Mouse (Mus musculus) lung, postnatal 36 days (tissue): Measurements from ENCODE around the gene Ugt1a7c.
"Not testable (repeated sequence)": the region's sequence is repeated elsewhere in the genome, so short reads cannot be mapped to it uniquely, and the experiment has no call there.

Experiments
- DNase-seq: peaks from one replicate; pipeline ENCODE4 v3.0.0; 2022; ENCODE audit warnings: mixed read lengths

Gene Ugt1a7c

DNA sequence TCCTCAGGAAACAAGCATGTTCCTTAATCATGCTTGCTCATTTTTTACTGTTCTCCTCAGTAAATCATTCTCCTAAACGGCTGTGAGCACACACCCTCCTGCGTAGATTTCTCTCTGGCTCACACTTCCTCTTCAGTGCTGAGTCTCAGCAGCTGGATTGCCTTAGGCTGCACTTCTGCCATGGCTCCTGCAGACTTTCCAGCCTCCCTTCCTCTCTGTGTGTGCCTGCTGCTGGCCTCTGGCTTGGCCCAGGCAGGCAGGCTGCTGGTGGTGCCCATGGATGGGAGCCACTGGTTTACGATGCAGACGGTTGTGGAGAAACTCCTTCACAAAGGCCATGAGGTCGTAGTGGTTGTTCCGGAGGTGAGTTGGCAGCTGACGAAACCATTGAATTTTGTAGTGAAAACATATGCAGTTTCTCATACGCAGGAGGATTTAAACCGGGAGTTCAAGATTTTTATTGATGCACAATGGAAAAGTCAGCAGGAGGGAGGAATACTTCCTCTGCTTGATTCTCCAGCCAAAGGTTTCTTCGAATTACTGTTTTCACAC, at the start of gene Ugt1a7c:
TSS of gene Ugt1a7c (plus strand) at position 122 of the 552 bp plus-strand sequence.
- DNase-seq = peak; percentile 63

DNA sequence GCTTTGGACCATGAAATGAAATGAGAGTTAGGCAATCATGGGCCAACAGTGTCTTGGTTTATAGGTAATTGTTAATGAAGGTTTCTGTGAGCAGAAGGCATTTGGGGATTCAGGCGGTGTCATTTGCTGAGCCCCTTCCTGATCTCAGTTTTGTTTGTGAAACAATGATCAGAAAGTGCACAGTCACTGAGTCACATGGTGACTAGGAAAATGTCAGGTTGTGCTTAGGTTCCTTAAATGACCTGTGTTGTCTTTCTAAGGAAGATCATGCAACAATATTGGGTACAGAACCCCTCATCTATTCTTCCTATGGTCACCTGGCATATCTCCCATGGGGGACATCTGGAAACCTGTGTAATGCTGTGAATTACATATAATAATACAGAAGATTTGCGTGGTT, 47.5 kb upstream of the Ugt1a7c start:
- not testable (repeated sequence) for DNase-seq

DNA sequence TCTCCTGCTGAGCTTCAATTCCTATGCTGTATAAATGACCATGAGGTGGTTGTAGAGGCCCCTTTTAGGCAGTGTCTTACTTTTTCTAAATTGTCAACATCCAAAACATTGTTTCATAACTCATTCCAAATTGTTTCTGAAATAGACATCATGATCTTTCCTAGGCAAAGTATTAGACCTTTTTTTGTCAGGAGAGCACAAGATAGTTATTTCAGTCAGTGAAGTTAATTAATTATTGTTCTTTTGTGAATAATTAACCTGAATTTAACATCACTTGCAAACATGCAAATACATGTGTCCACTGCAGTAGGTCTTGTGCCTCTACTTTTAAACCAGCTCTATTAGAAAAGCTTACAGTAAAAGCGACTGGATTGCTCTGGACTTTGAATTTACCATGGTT, 39.8 kb upstream of the Ugt1a7c start, which contains the start of gene Ugt1a10:
TSS of gene Ugt1a10 (plus strand) at position 301 of the 400 bp plus-strand sequence.
- no peak for DNase-seq

DNA sequence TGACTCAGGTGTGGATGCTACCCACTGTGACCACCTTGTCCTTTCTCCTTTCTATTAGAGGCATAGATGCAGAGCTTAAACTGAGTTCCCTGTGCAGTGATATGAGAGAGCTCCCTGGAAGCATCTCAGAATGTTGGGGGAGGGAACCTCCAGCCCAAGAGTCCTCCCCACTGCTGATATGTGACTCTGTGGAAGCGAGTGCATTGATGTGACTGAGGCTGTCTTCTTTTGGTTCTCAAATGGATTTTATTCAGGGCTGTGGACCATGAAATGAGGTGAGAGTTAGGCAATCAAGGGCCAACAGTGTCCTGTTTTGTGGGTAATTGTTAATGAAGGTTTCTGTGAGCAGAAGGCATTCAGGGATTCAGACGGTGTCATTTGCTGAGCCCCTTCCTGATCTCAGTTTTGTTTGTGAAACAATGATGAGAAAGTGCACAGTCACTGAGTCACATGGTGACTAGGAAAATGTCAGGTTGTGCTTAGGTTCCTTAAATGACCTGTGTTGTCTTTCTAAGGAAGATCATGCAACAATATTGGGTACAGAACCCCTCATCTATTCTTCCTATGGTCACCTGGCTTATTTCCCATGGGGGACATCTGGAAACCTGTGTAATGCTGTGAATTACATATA, 28.3 kb upstream of the Ugt1a7c start:
- DNase-seq = not testable (repeated sequence)

DNA sequence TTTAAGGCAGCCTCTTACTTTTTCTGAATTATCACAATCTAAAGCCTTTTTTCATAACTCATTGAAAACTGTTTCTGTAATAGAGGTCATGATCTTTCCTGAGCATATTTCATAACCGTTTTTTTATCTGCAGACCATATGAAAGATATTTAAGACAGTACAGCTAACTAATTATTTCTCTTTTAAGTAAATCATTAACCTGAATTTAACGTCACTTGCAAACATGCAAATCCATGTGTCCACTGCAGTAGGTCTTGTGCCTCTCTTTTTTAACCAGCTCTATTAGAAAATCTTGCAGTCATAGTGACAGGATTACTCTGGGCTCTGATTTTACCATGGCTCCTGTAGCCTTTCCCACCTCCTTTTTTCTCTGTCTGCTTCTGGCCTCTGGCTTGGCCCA, 24.4 kb upstream of the Ugt1a7c start, which contains the start of gene Ugt1a9:
TSS of gene Ugt1a9 (plus strand) at position 306 of the 400 bp plus-strand sequence.
- no peak for DNase-seq

- DNase-seq = no peak
These were observed 24.0 kb upstream of the Ugt1a7c start for GRCm38 (mm10) chr1:88070902-88071301.

DNA sequence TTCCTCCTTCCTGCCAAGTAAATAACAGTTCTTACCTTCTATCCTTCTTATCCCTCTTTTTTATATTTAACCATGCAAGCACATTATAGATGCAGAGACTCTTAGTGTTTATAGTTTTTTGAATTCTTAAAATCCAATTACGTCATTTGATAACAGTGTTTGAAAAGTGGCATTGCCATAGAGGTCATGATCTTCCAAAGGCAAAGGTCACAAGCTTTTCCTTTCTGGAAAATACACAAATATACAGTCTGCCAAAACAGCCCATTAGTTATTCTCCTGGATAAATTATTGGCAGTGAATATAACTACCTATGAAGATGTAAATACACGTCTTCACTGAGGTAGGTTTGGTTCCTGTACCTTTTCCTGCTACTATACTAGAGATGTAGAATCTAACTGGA, 20.4 kb upstream of the Ugt1a7c start:
- DNase-seq = no peak

DNA sequence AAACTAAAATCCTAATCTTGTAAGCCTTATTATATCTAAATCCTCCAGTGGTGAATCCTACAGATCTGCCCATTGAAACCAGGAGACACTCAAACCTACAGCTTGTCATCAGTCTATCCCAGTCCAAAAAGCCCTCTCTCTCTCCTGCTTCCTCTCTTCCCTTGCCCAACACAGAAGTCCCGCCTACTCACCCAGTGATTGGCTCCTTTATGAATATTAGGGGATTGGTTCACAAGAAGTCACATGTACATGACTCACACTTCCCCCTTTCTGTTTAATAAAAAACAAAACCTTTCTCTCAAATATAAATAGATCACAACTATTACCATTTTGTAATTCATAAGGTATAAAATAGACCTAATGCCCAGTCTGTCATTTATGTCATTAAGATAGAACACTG, 17.7 kb upstream of the Ugt1a7c start:
- DNase-seq = peak; percentile 33

DNA sequence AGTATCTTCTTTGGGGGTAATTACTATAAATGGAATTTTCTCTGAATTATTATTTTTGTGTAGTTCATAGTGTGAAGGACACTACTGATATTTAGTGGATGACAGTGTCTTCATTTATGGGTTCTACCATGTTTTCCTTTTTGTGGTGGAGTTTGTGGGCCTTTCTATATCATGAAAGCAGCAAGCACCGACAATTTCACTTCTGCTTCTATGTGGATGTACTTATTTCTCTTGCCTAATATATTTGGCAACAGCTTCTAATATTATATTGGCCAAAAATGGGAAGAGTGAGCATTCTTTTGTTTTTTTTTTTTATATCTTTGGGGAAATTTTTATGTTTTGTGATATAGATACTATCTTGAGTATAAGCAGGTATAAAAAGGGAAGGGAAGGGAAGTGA, 13.2 kb upstream of the Ugt1a7c start:
- DNase-seq = no peak

DNA sequence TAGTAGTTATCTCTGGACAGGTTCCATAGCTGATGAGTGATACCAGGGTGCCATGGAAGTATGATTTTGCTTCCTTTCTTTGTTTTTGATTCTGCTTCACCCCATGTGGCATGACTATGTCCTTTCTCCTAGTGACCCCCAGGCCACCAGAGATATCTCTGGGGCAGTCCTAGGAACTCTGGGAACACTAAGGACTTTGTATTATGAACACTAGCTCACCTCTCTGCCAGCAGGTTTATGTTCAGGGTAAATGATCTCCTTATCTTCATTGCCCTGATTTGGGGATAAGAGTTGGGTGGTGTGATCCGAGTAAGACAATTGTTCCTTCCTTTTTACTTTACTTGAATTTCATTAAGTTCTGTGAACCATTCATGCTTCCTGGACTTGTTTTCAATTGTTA, 8.7 kb upstream of the Ugt1a7c start:
- DNase-seq = no peak

DNA sequence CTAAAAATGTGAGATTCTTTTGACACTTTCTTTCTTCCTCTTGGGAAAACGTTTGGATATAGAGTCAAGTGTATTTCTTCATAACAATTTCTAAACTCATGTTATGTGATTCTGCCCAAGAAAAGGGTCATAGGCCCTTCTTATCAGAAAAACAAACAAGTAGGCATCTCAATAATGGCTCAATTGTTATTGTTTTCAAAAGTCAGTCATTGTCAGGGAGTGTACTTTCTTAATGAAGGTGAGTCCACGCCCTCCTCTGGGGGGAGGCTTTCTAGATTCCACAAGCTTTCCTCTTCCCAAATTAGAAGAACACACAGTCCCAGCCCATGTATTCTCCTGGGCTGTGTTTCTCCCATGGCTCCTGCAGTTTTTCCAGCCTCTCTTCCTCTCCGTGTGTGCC, 7.3 kb upstream of the Ugt1a7c start, which contains the start of gene Ugt1a8:
TSS of gene Ugt1a8 (plus strand) at position 301 of the 400 bp plus-strand sequence.
- no peak for DNase-seq

DNA sequence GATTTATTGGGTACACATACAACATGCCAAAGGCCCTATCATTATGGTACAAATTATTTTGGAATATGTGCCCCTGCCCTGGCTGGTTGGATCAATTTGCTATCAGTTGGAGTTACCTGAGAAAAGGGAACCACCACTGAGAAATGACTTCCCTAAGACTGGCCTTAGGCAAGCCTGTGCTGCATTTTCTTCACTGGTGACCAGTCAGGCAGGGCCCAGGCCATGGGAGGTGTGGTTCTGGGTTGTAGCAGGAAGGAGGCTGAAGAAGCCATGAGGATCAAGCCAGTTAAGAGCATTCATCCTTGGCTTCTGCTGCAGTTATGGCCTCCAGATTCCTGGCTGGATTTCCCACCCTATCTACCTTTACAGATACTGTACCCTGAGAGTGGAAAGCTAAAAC, 2.5 kb upstream of the Ugt1a7c start:
- DNase-seq = peak; percentile 35

DNA sequence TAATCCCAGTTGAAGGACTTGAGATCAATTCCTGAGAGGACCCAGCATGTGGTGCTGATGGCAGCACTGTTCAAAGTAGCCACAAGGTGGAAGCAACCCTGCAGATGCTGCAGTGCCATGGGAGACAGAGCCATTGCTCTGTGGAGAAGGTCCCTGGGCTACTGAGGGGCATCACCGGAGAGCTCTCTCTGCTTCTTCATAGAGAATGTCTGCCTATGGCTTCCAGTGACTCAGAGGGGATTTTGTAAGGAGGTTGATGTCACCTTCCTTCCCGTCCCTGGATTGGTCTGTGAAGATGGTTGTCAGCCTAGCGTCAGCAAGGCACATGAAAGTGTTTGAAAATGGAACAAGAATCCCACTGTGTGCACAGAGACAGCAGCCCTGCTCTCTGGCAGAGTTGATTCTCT, 589 bp upstream of the Ugt1a7c start:
- peak; percentile 16 for DNase-seq

GRCm38 (mm10) chr1:88098546-88098945, 3.7 kb downstream of the Ugt1a7c start:
- DNase-seq = not testable (repeated sequence)

GRCm38 (mm10) chr1:88099691-88100090, 4.8 kb downstream of the Ugt1a7c start:
- not testable (repeated sequence) for DNase-seq

- DNase-seq = peak; percentile 56
These were observed 8.2 kb downstream of the Ugt1a7c start, which contains the start of gene Ugt1a6b for GRCm38 (mm10) chr1:88103019-88103418. TSS of gene Ugt1a6b (plus strand) at chr1:88103252.

DNA sequence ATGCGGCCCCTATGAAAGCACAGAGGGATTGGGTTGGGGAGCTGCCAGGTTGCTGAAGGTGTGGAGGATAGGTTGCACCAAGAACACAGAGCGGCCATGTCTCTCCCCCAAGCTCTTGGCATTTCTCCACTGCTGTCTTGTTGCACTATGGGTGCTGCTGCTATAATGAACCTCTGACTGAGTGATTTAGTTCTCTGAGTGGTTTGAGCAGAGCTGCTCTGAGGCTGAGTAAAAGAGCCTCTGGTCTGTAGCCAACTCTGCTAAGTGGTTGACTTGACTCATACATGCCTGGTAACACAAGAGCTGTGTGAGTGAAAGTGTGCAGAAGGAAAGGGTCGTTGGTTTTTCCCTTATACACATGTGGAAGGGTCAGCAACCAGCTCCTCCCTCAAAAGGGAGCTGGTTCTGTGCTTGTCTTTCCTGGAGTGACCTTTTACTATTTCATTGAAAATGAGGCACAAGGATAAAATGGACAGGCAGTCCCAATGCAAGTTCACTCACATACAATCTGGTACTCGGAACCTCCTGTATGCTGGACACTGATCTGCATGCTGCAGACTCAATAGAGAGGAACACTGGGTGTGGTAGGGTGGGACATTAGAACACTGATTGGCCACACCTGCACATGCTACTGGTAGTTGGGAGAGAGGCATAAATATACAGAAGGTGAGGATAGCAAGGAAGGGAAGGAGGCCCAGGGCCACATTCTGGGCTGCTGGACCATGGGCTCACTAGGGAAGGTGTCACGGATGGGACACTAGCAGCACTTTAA, 9.0 kb downstream of the Ugt1a7c start:
- DNase-seq = not testable (repeated sequence)

- no peak for DNase-seq
These were observed 10.0 kb downstream of the Ugt1a7c start for GRCm38 (mm10) chr1:88104667-88105430.

- DNase-seq = no peak
These were observed 10.8 kb downstream of the Ugt1a7c start for GRCm38 (mm10) chr1:88105656-88106055.

- not testable (repeated sequence) for DNase-seq
These were observed 14.2 kb downstream of the Ugt1a7c start for GRCm38 (mm10) chr1:88109027-88109557.

DNA sequence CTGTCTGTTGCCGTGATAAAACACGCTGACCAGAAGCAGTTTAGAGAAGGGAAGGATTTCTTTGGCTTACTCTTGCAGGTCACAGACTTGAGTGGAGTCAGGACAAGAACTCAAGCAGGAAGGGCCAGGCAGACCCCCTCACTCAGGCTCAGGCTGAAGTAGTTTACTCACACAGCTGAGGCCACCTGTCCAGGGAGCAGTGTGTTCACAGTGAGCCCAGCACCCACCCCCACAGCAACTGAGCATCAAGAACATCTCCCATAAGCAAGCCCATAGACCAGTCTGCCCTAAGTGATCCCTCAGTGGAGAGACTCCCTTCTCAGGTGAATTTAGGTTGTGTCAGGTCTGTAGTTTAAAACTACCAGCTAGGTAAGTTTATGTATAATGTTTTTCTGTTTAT, 14.7 kb downstream of the Ugt1a7c start:
- DNase-seq = not testable (repeated sequence)

DNA sequence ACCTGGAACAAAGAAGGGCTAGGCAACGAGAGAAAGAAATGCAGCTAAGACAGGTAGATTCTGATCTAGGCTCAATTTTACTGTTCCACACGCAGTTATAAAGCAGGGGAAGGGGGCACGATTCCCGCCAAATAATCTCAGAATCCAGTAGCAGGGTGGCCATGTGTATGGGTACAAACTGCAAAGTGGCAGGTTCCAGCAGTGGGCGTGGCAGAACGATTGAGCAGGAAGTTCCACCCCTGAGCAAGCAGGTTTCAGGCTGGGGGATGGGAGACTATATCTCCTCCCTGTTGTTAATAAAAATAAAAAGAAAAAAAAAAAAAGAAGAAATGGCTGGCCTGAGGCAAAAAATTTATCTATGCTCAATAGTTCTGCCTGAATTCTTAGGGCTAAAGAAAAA, 17.9 kb downstream of the Ugt1a7c start:
- DNase-seq = not testable (repeated sequence)

GRCm38 (mm10) chr1:88120550-88120949, 25.7 kb downstream of the Ugt1a7c start:
- not testable (repeated sequence) for DNase-seq
